Mouse (Mus musculus) lung, adult 2 months (tissue): ENCODE measurements around the gene Rdx. TPM values are rescaled to one million over a fixed set of nuclear protein-coding genes. Genes with fewer than 3 reads are reported as not detected.

Experiments
- DNase-seq: peaks from one replicate; pipeline ENCODE4 v3.0.0; 2022
- H3K4me1 ChIP-seq: fragments of 200-500 bp; 2 replicates; pipeline ENCODE4 v1.6.1; 2011; ENCODE audit warnings: low read length; ENCODE audit not compliant: control insufficient read depth, insufficient read depth
- H3K4me3 ChIP-seq: fragments of 200-500 bp; replicated peaks from 2 replicates; pipeline ENCODE3; 2011; ENCODE audit warnings: low read depth, mild to moderate bottlenecking, control low read depth, low read length; ENCODE audit errors: extremely low read depth
- CTCF ChIP-seq: fragments of 200-500 bp; IDR thresholded peaks from 2 replicates; pipeline ENCODE4 v1.5.1; 2011; ENCODE audit warnings: mild to moderate bottlenecking, low read length, control low read depth; ENCODE audit not compliant: insufficient read depth
- POLR2A ChIP-seq: fragments of 200-500 bp; IDR thresholded peaks from 2 replicates; pipeline ENCODE4 v1.6.1; 2011; ENCODE audit warnings: low read depth, mild to moderate bottlenecking, control low read depth, low read length, borderline replicate concordance; ENCODE audit errors: extremely low read depth
- WGBS: fragments of 180-500 bp; shearing (Covaris S2); methylation state at CpG from one replicate; pipeline ENCODE4 v1.1.7; 2018; 5-methylcytosine and 5-hydroxymethylcytosine counted together
- polyA plus RNA-seq: library from polyadenylated mRNA; depleted of rRNA; stranded (reverse); fragments of >200 nt; gene quantifications from 2 replicates; pipeline ENCODE4 v1.2.3, GENCODE M21; 2012

Rdx gene
- polyA plus RNA-seq, 1 experiment, result 41.7 TPM

GRCm38 (mm10) chr9:52018505-52018904 lies 28.5 kb upstream of the Rdx start:
- TF ChIP-seq CTCF (no peak), POLR2A (no peak)
- H3K4me1 ChIP-seq, result 0 out of 2 replicates have a peak, but pooled peaks cover 5% of the 10 kb centered on the region
- WGBS, result 95% methylated on average over 1 of the region's 1 CpGs
- no peak for DNase-seq
- no peak overlapping the region for H3K4me3 ChIP-seq

GRCm38 (mm10) chr9:52027257-52028020 lies 19.5 kb upstream of the Rdx start:
- Histone ChIP-seq H3K4me3 (no peak overlapping the region), H3K4me1 (peaks cover 15% of the 10 kb centered on the region)
- WGBS, result 46% methylated on average over 5 of the region's 5 CpGs
- no peak for TF ChIP-seq POLR2A
- no peak for TF ChIP-seq CTCF
- DNase-seq, result no peak

- TF ChIP-seq CTCF, result no peak
- no peak for TF ChIP-seq POLR2A
- peaks cover 15% of the 10 kb centered on the region for H3K4me1 ChIP-seq
- DNase-seq, result no peak
- no peak overlapping the region for H3K4me3 ChIP-seq
- WGBS, result 28% methylated on average over 9 of the region's 9 CpGs
These were observed 18.2 kb upstream of the Rdx start for GRCm38 (mm10) chr9:52028521-52029405.

GRCm38 (mm10) chr9:52031501-52031900 lies 15.5 kb upstream of the Rdx start:
- no peak for TF ChIP-seq POLR2A
- TF ChIP-seq CTCF, result no peak
- DNase-seq, result no peak
- WGBS, result 83% methylated on average over 2 of the region's 2 CpGs
- Histone ChIP-seq H3K4me3 (no peak overlapping the region), H3K4me1 (peaks cover 11% of the 10 kb centered on the region)

GRCm38 (mm10) chr9:52037493-52037892 lies 9.5 kb upstream of the Rdx start:
- Histone ChIP-seq H3K4me1 (no peaks in the 10 kb centered on the region), H3K4me3 (no peak overlapping the region)
- no peak for DNase-seq
- 72% methylated on average over 1 of the region's 1 CpGs for WGBS
- no peak for TF ChIP-seq POLR2A
- TF ChIP-seq CTCF, result no peak

GRCm38 (mm10) chr9:52041657-52042056 lies 5.3 kb upstream of the Rdx start:
- peaks cover 1% of the 10 kb centered on the region; the same call in 1 of the 2 replicates for H3K4me1 ChIP-seq
- WGBS, result 84% methylated on average over 2 of the region's 2 CpGs
- H3K4me3 ChIP-seq, result no peak overlapping the region
- TF ChIP-seq POLR2A (no peak), CTCF (no peak)
- DNase-seq, result no peak

- no peak for DNase-seq
- Histone ChIP-seq H3K4me3 (no peak overlapping the region), H3K4me1 (peaks cover 11% of the 10 kb centered on the region)
- TF ChIP-seq POLR2A, result no peak
- no peak for TF ChIP-seq CTCF
- WGBS, result 50% methylated on average over 5 of the region's 5 CpGs
These were observed 287 bp upstream of the Rdx start for GRCm38 (mm10) chr9:52046686-52047085.

GRCm38 (mm10) chr9:52047821-52048649 lies 1.1 kb downstream of the Rdx start:
- TF ChIP-seq CTCF, result no peak
- TF ChIP-seq POLR2A, result no peak
- WGBS, result under 1% methylated on average over 110 of the region's 118 CpGs
- peak; percentile 88 for DNase-seq
- peak overlapping the region; percentile 96 for H3K4me3 ChIP-seq
- peaks cover 14% of the 10 kb centered on the region for H3K4me1 ChIP-seq

GRCm38 (mm10) chr9:52048650-52049081 lies 1.7 kb downstream of the Rdx start:
- DNase-seq, result peak; percentile 74
- WGBS, result under 1% methylated on average over 60 of the region's 60 CpGs
- peaks cover 14% of the 10 kb centered on the region for H3K4me1 ChIP-seq
- peak overlapping the region; percentile 96 for H3K4me3 ChIP-seq
- no peak for TF ChIP-seq CTCF
- TF ChIP-seq POLR2A, result no peak
